Mouse (Mus musculus) kidney, embryonic 14.5 days (tissue): Measurements from ENCODE around the gene Wipf1. TPM values are rescaled to one million over a fixed set of nuclear protein-coding genes. Genes with fewer than 3 reads are reported as not detected.
A peak's percentile ranks its signal among the peaks of the same experiment; 100 is the strongest.

Experiments
- ATAC-seq: fragments of 200-750 bp; cut with Nextera tagmentation; 2 replicates; pipeline ENCODE4 v1.8.0; 2017; ENCODE audit warnings: moderate number of reproducible peaks, mild to moderate bottlenecking, moderate TSS enrichment, moderate library complexity; ENCODE audit not compliant: low FRiP score, low TSS enrichment
- H3K27ac ChIP-seq: fragments of 300-500 bp; sonication (generic); 2 replicates; pipeline ENCODE4 v1.5.1; 2014; ENCODE audit warnings: low read depth, mild to moderate bottlenecking, low read length, moderate library complexity, mixed read lengths
- H3K27me3 ChIP-seq: fragments of 300-500 bp; sonication (generic); 2 replicates; pipeline ENCODE4 v1.6.1; 2014; ENCODE audit warnings: mild to moderate bottlenecking, low read length; ENCODE audit not compliant: control insufficient read depth, insufficient read depth
- H3K36me3 ChIP-seq: fragments of 300-500 bp; sonication (generic); 2 replicates; pipeline ENCODE4 v1.6.1; 2014; ENCODE audit warnings: low read length, mixed read lengths; ENCODE audit not compliant: control insufficient read depth, insufficient read depth
- H3K4me1 ChIP-seq: fragments of 300-500 bp; sonication (generic); 2 replicates; pipeline ENCODE4 v1.6.1; 2014; ENCODE audit warnings: low read length, mixed read lengths; ENCODE audit not compliant: control insufficient read depth, insufficient read depth
- H3K4me2 ChIP-seq: fragments of 300-500 bp; sonication (generic); replicated peaks from 2 replicates; pipeline ENCODE4 v1.6.1; 2014; ENCODE audit warnings: low read depth, mild to moderate bottlenecking, low read length
- H3K4me3 ChIP-seq: fragments of 300-500 bp; sonication (generic); 2 replicates; pipeline ENCODE4 v1.5.1; 2014; ENCODE audit warnings: mild to moderate bottlenecking, low read length
- H3K9ac ChIP-seq: fragments of 300-500 bp; sonication (generic); 2 replicates; pipeline ENCODE4 v1.6.1; 2014; ENCODE audit warnings: low read depth, mild to moderate bottlenecking, low read length, moderate library complexity
- H3K9me3 ChIP-seq: fragments of 300-500 bp; sonication (generic); 2 replicates; pipeline ENCODE4 v1.6.1; 2016; ENCODE audit warnings: low read length; ENCODE audit not compliant: control insufficient read depth
- WGBS: fragments of 180-500 bp; shearing (Covaris S2); extraction: QIAGEN DNeasy Blood & Tissue Kit; methylation state at CpG from one replicate; pipeline ENCODE4 v1.1.7; 2014; 5-methylcytosine and 5-hydroxymethylcytosine counted together
- polyA plus RNA-seq: library from polyadenylated mRNA; unstranded; fragments of >200 nt; fragmentation: Nextera tagmentation; extraction: Ambion mirVana; gene quantifications from 2 replicates; pipeline ENCODE4 v1.2.1, GENCODE M21; 2014

The Wipf1 gene
- polyA plus RNA-seq, 1 experiment from 2014 or later, result 12.9 TPM

DNA sequence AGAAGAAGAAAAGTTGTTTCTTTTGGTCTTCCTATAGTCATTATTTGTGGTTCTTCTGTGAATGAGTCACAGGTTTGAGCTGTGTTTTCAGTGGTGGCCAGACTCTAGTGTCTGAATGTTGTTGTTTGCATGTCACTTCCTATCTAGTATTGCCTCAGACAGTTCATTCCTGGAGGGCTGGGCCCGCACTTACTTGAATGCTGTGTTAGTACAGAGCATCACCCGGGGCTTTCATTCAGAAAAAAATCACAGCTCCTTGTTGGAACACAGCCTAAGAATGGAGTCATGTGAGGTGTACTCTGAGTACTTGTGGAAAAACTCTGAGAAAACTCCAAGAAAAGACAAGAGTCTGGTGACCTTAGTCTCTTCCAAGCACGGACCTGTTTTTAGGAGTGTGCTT is 23.4 kb upstream of the Wipf1 start:
- Histone ChIP-seq H3K4me3 (no peak overlapping the region), H3K36me3 (no peaks in the 10 kb centered on the region), H3K4me1 (no peaks in the 10 kb centered on the region), H3K4me2 (no peak overlapping the region), H3K9ac (no peak overlapping the region), H3K9me3 (no peaks in the 10 kb centered on the region), H3K27ac (no peak overlapping the region), H3K27me3 (no peaks in the 10 kb centered on the region)
- WGBS, result 61% methylated on average over 3 of the region's 3 CpGs
- no peak for ATAC-seq

DNA sequence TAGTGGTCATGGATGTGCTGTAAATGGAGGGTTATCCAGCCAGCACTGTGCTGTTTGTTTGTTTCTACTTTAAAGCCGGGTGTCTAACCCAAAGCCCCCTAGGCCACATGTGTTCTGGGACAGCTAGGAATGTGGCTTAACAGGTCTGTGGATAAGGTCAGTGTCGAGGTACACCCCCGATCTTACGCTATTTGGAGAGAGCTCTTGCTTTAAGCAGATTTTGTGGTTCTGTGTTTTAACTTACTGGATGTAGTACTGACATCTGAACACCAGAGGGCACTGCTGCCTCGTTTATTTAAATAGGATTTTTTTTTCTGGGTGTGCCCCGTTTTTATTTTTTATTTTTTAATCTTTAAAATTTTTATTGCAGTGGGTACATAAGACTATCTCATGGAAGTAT is 21.2 kb upstream of the Wipf1 start:
- no peak overlapping the region for H3K4me2 ChIP-seq
- ATAC-seq, result no peak
- no peaks in the 10 kb centered on the region for H3K9me3 ChIP-seq
- no peaks in the 10 kb centered on the region for H3K4me1 ChIP-seq
- no peak overlapping the region for H3K4me3 ChIP-seq
- H3K27ac ChIP-seq, result no peak overlapping the region
- 17% methylated on average over 6 of the region's 6 CpGs for WGBS
- no peak overlapping the region for H3K9ac ChIP-seq
- H3K36me3 ChIP-seq, result no peaks in the 10 kb centered on the region
- no peaks in the 10 kb centered on the region for H3K27me3 ChIP-seq

DNA sequence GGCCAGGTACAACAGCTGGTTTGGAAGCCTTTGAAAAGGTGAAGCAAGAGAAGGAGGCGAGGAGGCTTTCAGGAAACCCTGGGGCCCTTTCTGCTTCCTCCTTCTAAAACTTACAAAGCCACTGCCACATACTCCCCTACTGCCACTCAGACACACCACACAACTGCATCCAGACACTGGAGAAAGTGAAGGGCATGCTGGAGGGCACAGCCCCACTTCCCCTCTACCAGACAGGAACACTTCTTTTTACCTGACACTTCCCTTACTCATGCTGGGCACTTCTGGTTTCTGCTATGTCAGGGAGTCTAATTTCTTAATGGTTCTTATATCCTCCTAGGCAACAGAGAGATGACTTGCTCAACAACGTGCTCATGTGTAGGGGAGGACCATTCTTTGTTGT is 19.0 kb upstream of the Wipf1 start:
- Histone ChIP-seq H3K4me2 (no peak overlapping the region), H3K9ac (no peak overlapping the region), H3K4me3 (no peak overlapping the region), H3K36me3 (no peaks in the 10 kb centered on the region), H3K27me3 (0 out of 2 replicates have a peak, but pooled peaks cover 4% of the 10 kb centered on the region), H3K4me1 (no peaks in the 10 kb centered on the region), H3K9me3 (no peaks in the 10 kb centered on the region), H3K27ac (no peak overlapping the region)
- 61% methylated on average over 2 of the region's 2 CpGs for WGBS
- ATAC-seq, result no peak

DNA sequence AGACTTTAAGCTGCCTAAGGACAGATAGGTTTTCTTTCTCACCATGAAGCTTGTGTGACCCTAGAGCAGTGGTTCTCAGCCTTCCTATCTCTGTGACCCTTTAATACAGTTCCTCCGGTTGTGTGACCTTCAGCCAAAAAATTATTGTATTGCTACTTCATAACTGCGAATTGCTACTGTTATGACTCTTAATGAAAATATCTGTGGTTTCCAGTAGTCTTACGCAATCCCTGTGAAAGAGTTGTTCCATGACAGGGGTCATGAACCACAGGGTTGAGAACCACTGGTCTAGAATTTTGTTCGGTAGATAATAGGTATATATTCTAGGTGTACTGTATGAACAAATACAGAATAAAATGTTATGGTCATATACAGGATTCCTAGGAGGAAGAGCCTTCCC is 17.7 kb upstream of the Wipf1 start:
- Histone ChIP-seq H3K4me2 (no peak overlapping the region), H3K4me1 (no peaks in the 10 kb centered on the region), H3K36me3 (no peaks in the 10 kb centered on the region), H3K9ac (no peak overlapping the region), H3K27me3 (0 out of 2 replicates have a peak, but pooled peaks cover 4% of the 10 kb centered on the region), H3K27ac (no peak overlapping the region), H3K4me3 (no peak overlapping the region), H3K9me3 (no peaks in the 10 kb centered on the region)
- ATAC-seq, result no peak
- 92% methylated on average over 4 of the region's 4 CpGs for WGBS

DNA sequence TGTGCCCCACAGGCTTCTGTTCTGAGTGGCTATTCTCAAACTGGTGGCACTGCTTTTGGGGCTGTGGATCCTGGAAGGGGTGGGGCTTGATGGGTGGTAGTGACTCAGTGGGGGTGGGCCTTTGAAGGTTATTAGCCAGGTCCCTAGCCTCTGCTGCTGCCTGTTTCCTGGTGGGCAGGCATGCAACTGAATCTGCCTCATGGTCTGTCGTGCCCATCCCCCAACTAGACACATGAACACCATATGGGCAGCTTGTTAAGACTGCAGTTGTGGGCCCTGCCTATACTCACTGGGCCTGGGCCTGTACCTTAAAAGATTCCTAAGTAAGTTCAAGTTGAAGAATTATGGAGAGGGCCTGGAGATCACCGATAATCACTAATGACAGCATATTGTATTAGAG is 16.0 kb upstream of the Wipf1 start:
- Histone ChIP-seq H3K9ac (no peak overlapping the region), H3K36me3 (no peaks in the 10 kb centered on the region), H3K27me3 (0 out of 2 replicates have a peak, but pooled peaks cover 4% of the 10 kb centered on the region), H3K4me2 (no peak overlapping the region), H3K9me3 (no peaks in the 10 kb centered on the region), H3K4me1 (no peaks in the 10 kb centered on the region), H3K27ac (no peak overlapping the region), H3K4me3 (no peak overlapping the region)
- 63% methylated on average over 2 of the region's 2 CpGs for WGBS
- ATAC-seq, result no peak

DNA sequence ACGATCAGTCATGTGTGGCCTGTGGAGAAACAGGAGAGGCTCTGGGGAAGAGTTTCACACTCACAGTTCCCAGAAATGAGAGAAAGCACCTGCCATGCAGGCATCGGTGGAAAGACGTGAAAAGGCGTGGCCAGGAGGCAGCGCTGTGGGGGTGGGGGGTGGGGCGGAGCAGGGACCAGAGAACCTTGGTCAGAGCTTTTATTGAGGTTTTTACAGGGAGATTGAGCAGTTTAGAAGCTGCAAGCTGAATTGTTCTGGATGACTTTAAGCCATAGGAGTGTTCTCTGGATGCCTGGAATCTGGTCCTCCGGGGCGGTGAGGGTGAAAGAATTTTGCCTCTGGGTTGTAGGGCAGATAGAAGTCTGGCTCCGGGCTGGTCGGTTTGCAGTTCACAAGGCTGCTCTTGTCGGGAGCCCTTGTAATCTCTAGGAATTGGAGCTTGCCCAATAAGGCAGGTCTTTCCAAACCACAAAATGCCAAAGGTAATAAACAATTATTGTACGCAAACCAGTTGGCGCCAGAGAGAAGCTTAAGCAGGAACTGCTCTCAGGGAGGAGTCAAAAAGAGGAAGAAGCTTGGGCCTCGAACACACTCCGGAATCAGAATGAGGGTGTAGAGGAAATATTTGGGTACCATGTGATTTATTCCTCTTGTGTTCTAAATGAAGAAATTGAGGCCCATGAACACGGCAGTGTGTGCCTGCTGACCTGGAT is 11.1 kb upstream of the Wipf1 start:
- peak overlapping the region; percentile 21 for H3K4me2 ChIP-seq
- ATAC-seq, result peak; percentile 54; the same call in 1 of the 2 replicates
- no peaks in the 10 kb centered on the region for H3K36me3 ChIP-seq
- 14% methylated on average over 16 of the region's 16 CpGs for WGBS
- no peaks in the 10 kb centered on the region for H3K4me1 ChIP-seq
- H3K9me3 ChIP-seq, result no peaks in the 10 kb centered on the region; the same call in 1 of the 2 replicates
- no peak overlapping the region for H3K4me3 ChIP-seq
- H3K27me3 ChIP-seq, result 0 out of 2 replicates have a peak, but pooled peaks cover 4% of the 10 kb centered on the region
- H3K27ac ChIP-seq, result no peak overlapping the region
- no peak overlapping the region for H3K9ac ChIP-seq

DNA sequence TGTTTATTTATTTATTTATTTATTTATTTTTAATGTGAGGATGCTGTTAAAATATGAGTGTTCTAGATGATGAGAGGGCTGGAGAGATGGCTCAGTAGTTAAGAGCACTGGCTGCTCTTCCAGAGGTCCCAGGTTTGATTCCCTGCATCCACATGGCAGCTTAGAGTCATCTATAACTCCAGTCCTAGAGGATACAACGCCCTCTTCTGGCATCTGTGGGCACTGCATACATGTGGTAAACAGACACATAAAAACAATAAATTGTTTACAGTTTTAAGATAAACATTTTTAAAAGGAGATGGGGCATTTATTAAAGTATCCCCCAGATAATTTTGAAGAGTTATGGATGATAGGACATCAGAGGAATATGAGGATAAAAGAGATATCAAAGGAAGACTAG is 10.2 kb upstream of the Wipf1 start:
- ATAC-seq, result no peak
- Histone ChIP-seq H3K27ac (no peak overlapping the region), H3K36me3 (no peaks in the 10 kb centered on the region), H3K4me3 (no peak overlapping the region), H3K9me3 (no peaks in the 10 kb centered on the region; the same call in 1 of the 2 replicates), H3K4me2 (no peak overlapping the region), H3K4me1 (no peaks in the 10 kb centered on the region), H3K27me3 (0 out of 2 replicates have a peak, but pooled peaks cover 4% of the 10 kb centered on the region), H3K9ac (no peak overlapping the region)
- 34% methylated on average over 1 of the region's 1 CpGs for WGBS

DNA sequence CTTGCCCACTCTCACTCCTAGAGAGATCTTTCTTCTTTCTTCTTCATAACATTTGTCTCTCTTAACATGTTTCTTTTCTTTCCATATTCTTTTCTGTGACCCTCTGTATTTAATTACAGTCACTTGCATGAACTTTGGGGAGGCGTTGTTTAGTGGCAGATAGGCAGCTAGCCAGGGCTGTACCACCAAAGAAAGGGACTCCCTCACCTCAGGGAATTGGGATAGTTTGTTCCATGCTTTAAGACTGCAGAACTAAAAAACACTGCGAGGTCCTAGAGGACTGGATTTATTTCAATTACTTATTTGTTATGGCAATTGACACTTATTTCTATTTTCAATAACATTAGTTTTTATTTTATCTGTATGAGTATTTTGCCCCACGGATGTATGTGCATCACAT is 9.6 kb upstream of the Wipf1 start:
- no peak for ATAC-seq
- H3K4me2 ChIP-seq, result no peak overlapping the region
- H3K27me3 ChIP-seq, result 0 out of 2 replicates have a peak, but pooled peaks cover 4% of the 10 kb centered on the region
- H3K9ac ChIP-seq, result no peak overlapping the region
- no peak overlapping the region for H3K4me3 ChIP-seq
- H3K4me1 ChIP-seq, result no peaks in the 10 kb centered on the region
- H3K9me3 ChIP-seq, result no peaks in the 10 kb centered on the region; the same call in 1 of the 2 replicates
- no peaks in the 10 kb centered on the region for H3K36me3 ChIP-seq
- H3K27ac ChIP-seq, result no peak overlapping the region
- WGBS, result 86% methylated on average over 3 of the region's 3 CpGs

DNA sequence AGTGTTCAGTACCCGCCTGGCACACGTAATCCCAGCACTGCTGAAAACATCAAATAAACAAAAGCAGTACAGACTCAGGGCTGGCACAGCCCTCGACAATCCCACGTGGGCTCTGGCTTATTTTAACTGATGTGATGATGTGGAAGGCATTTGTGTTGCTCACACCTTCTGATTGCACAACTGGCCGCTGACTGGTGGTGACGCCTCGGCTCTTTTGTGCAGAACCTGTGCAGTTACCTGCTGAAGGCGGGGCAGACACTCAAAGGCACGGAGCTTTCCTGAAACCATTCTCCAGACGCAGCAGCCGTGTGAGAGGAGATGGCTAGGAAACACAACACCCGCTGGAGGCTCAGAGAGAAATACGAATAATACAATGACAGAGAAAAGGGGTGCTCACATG is 9.1 kb upstream of the Wipf1 start:
- no peak for ATAC-seq
- Histone ChIP-seq H3K9ac (no peak overlapping the region), H3K27ac (no peak overlapping the region), H3K27me3 (no peaks in the 10 kb centered on the region), H3K4me1 (no peaks in the 10 kb centered on the region), H3K4me2 (no peak overlapping the region), H3K9me3 (no peaks in the 10 kb centered on the region; the same call in 1 of the 2 replicates), H3K36me3 (no peaks in the 10 kb centered on the region), H3K4me3 (no peak overlapping the region)
- 72% methylated on average over 13 of the region's 13 CpGs for WGBS
